Mouse (Mus musculus): ENCODE measurements around the gene Gm20388. TPM values are rescaled to one million over a fixed set of nuclear protein-coding genes. Genes with fewer than 3 reads are reported as not detected.

Gene Gm20388
- polyA plus RNA-seq, 1 experiment, result 18.7 TPM

GRCm38 (mm10) chr8:123655351-123655779 lies 3744.7 kb downstream of the Gm20388 start:
- TF ChIP-seq POLR2A (IDR thresholded peaks at IDR 0.05; ENCODE audit: borderline replicate concordance, insufficient read depth, low read length) (no peak), CTCF (IDR thresholded peaks at IDR 0.05; ENCODE audit: borderline replicate concordance, insufficient read depth, low read depth, low read length) (no peak)
- DNase-seq, result peak; percentile 25 to 36
- H3K4me1 ChIP-seq (ENCODE audit: control insufficient read depth, insufficient read depth, low read length), result no peaks in the 10 kb centered on the region
- H3K27me3 ChIP-seq (ENCODE audit: control insufficient read depth, insufficient read depth, low read length), result no peaks in the 10 kb centered on the region
- 48% methylated on average over 8 of the region's 8 CpGs for WGBS
- H3K27ac ChIP-seq (ENCODE audit: insufficient read depth, low read length), result peak overlapping the region; percentile 33; the same call in 1 of the 2 replicates
- no peak overlapping the region for H3K4me3 ChIP-seq (replicated peaks; ENCODE audit: insufficient read depth, low read depth, low read length)

GRCm38 (mm10) chr8:123657826-123658225 lies 3747.2 kb downstream of the Gm20388 start:
- Histone ChIP-seq H3K4me1 (ENCODE audit: control insufficient read depth, insufficient read depth, low read length) (no peaks in the 10 kb centered on the region), H3K4me3 (replicated peaks; ENCODE audit: insufficient read depth, low read depth, low read length) (no peak overlapping the region), H3K27me3 (ENCODE audit: control insufficient read depth, insufficient read depth, low read length) (no peaks in the 10 kb centered on the region), H3K27ac (ENCODE audit: insufficient read depth, low read length) (no peak overlapping the region)
- TF ChIP-seq POLR2A (IDR thresholded peaks at IDR 0.05; ENCODE audit: borderline replicate concordance, insufficient read depth, low read length), result no peak
- no peak for TF ChIP-seq CTCF (IDR thresholded peaks at IDR 0.05; ENCODE audit: borderline replicate concordance, insufficient read depth, low read depth, low read length)
- no peak for DNase-seq
- 92% methylated on average over 8 of the region's 8 CpGs for WGBS

DNA sequence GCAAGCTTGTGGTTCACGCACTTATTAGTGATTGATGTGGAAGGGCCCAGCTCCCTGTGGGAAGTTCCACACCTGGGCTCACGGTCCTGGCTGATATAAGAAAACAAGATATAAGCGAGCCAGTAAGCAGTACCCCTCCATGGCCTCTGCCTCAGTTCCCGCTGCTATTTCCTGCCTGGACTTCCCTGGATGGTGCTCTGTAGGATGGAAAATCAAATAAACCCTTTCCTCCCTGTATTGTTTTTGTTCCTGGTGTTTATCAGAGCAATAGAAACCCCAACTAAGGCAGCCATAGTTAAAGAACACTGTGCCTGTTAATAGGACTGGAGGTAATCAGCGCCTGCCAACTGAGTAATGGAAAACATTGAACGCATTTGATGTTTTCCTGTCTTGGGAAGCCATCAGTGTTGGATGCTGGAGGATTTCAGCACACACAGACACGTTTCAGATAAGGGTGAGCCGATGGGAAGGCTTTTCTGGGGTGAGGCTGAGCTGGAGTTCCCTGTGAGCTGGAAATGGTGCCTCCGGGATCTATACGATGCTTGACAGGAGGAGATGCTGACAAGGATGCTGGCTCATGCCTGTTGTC lies 3748.9 kb downstream of the Gm20388 start:
- Histone ChIP-seq H3K4me1 (ENCODE audit: control insufficient read depth, insufficient read depth, low read length) (no peaks in the 10 kb centered on the region), H3K27me3 (ENCODE audit: control insufficient read depth, insufficient read depth, low read length) (no peaks in the 10 kb centered on the region), H3K27ac (ENCODE audit: insufficient read depth, low read length) (no peak overlapping the region), H3K4me3 (replicated peaks; ENCODE audit: insufficient read depth, low read depth, low read length) (no peak overlapping the region)
- WGBS, result 92% methylated on average over 10 of the region's 10 CpGs
- no peak for DNase-seq
- no peak for TF ChIP-seq POLR2A (IDR thresholded peaks at IDR 0.05; ENCODE audit: borderline replicate concordance, insufficient read depth, low read length)
- no peak for TF ChIP-seq CTCF (IDR thresholded peaks at IDR 0.05; ENCODE audit: borderline replicate concordance, insufficient read depth, low read depth, low read length)

DNA sequence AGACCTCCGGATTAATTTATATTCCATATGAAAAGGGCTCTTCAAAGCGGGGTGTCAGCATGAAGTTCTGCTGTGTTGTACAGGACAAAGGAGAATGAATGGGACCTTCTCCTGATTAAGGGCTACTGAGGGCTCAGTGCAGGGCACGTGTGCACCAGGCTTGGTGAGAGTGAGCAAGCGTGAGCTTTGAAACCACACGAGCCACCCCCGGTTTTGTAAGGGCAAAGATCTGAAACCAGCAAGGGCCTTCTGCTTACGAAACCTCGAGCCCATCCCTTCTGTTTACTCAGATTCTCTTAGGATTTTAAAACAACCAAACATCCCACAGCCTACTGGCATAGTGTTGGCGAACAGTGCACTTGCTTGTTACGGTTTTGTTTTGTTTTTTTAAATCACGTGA lies 3750.9 kb downstream of the Gm20388 start:
- no peak overlapping the region for H3K27ac ChIP-seq (ENCODE audit: insufficient read depth, low read length)
- 90% methylated on average over 11 of the region's 11 CpGs for WGBS
- TF ChIP-seq POLR2A (IDR thresholded peaks at IDR 0.05; ENCODE audit: borderline replicate concordance, insufficient read depth, low read length), result no peak
- TF ChIP-seq CTCF (IDR thresholded peaks at IDR 0.05; ENCODE audit: borderline replicate concordance, insufficient read depth, low read depth, low read length), result no peak
- DNase-seq, result no peak
- no peaks in the 10 kb centered on the region for H3K27me3 ChIP-seq (ENCODE audit: control insufficient read depth, insufficient read depth, low read length)
- no peaks in the 10 kb centered on the region for H3K4me1 ChIP-seq (ENCODE audit: control insufficient read depth, insufficient read depth, low read length)
- no peak overlapping the region for H3K4me3 ChIP-seq (replicated peaks; ENCODE audit: insufficient read depth, low read depth, low read length)

DNA sequence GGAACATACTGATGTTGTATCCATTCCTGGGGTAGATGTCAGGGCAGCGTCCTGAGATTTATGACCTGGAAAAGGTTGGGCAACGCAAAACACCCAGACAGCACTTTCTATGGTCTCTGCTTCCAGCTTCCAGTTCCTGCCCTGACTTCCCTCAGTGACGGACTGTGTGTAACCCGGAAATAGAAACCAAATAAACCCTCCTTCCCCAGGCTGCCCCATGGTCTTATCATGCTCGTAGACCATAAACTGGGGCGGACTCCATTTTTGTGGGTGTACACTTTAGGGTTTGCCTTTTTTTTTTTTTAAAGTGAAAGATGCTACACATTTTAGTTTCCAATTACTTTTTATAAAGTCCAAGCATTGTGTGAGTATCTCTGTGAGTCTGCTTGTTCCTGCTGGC lies 3754.9 kb downstream of the Gm20388 start:
- DNase-seq, result no peak
- Histone ChIP-seq H3K4me3 (replicated peaks; ENCODE audit: insufficient read depth, low read depth, low read length) (no peak overlapping the region), H3K27ac (ENCODE audit: insufficient read depth, low read length) (no peak overlapping the region), H3K27me3 (ENCODE audit: control insufficient read depth, insufficient read depth, low read length) (no peaks in the 10 kb centered on the region), H3K4me1 (ENCODE audit: control insufficient read depth, insufficient read depth, low read length) (no peaks in the 10 kb centered on the region)
- TF ChIP-seq CTCF (IDR thresholded peaks at IDR 0.05; ENCODE audit: borderline replicate concordance, insufficient read depth, low read depth, low read length) (no peak), POLR2A (IDR thresholded peaks at IDR 0.05; ENCODE audit: borderline replicate concordance, insufficient read depth, low read length) (no peak)
- WGBS, result 94% methylated on average over 6 of the region's 6 CpGs

DNA sequence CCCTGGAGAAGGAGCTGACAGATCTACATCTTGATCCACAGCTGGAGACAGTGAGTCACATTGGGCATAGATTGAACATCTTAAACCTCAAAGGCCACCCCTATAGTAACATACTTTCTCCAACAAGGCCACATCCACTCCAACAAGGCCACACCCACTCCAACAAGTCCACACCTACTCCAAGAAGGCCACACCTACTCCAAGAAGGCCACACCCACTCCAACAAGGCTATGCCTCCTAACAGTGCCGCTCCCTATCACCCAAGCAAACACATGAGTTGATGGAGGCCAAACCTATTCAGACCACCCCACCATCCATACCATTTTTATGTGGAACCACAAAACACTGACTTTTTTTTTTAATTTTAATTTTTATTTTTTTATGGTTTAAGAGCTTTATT lies 3756.2 kb downstream of the Gm20388 start:
- TF ChIP-seq CTCF (IDR thresholded peaks at IDR 0.05; ENCODE audit: borderline replicate concordance, insufficient read depth, low read depth, low read length) (no peak), POLR2A (IDR thresholded peaks at IDR 0.05; ENCODE audit: borderline replicate concordance, insufficient read depth, low read length) (no peak)
- no peak overlapping the region for H3K4me3 ChIP-seq (replicated peaks; ENCODE audit: insufficient read depth, low read depth, low read length)
- WGBS, result 93% methylated on average over 1 of the region's 1 CpGs
- no peak for DNase-seq
- H3K27me3 ChIP-seq (ENCODE audit: control insufficient read depth, insufficient read depth, low read length), result no peaks in the 10 kb centered on the region
- no peaks in the 10 kb centered on the region for H3K4me1 ChIP-seq (ENCODE audit: control insufficient read depth, insufficient read depth, low read length)
- H3K27ac ChIP-seq (ENCODE audit: insufficient read depth, low read length), result no peak overlapping the region

GRCm38 (mm10) chr8:123668681-123669080 lies 3758.0 kb downstream of the Gm20388 start:
- TF ChIP-seq CTCF (IDR thresholded peaks at IDR 0.05; ENCODE audit: borderline replicate concordance, insufficient read depth, low read depth, low read length) (no peak), POLR2A (IDR thresholded peaks at IDR 0.05; ENCODE audit: borderline replicate concordance, insufficient read depth, low read length) (no peak)
- no peak for DNase-seq
- WGBS, result 52% methylated on average over 4 of the region's 4 CpGs

DNA sequence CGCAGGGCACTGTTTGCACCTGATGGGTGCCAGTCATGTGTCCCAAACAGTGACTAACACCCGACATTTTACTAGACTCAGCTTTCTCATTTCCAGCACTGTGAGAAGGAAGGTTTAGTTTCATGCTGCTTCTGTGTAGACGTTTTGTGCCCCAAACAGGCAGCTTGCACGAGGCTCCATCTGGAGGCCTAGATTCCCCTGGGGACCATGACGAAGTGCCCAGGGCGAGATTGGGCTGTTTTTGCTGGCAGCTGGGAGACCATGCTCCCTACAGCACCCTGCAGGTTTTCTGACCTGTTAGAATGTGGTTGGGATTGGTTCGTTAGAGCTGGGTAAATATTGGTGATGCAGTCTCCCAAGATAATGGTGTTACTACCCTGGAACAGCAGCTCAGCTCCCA lies 3760.1 kb downstream of the Gm20388 start:
- H3K27me3 ChIP-seq (ENCODE audit: control insufficient read depth, insufficient read depth, low read length), result no peaks in the 10 kb centered on the region; the same call in 1 of the 2 replicates
- H3K4me3 ChIP-seq (replicated peaks; ENCODE audit: insufficient read depth, low read depth, low read length), result no peak overlapping the region
- no peaks in the 10 kb centered on the region for H3K4me1 ChIP-seq (ENCODE audit: control insufficient read depth, insufficient read depth, low read length)
- no peak for DNase-seq
- no peak for TF ChIP-seq CTCF (IDR thresholded peaks at IDR 0.05; ENCODE audit: borderline replicate concordance, insufficient read depth, low read depth, low read length)
- no peak for TF ChIP-seq POLR2A (IDR thresholded peaks at IDR 0.05; ENCODE audit: borderline replicate concordance, insufficient read depth, low read length)
- H3K27ac ChIP-seq (ENCODE audit: insufficient read depth, low read length), result no peak overlapping the region
- 29% methylated on average over 7 of the region's 7 CpGs for WGBS

More at GRCm38 (mm10) chr8:123668681-123669080, 3758.0 kb downstream of the Gm20388 start:
- no peaks in the 10 kb centered on the region for H3K4me1 ChIP-seq (ENCODE audit: control insufficient read depth, insufficient read depth, low read length)
- H3K27me3 ChIP-seq (ENCODE audit: control insufficient read depth, insufficient read depth, low read length), result no peaks in the 10 kb centered on the region; the same call in 1 of the 2 replicates
- H3K27ac ChIP-seq (ENCODE audit: insufficient read depth, low read length), result no peak overlapping the region
- no peak overlapping the region for H3K4me3 ChIP-seq (replicated peaks; ENCODE audit: insufficient read depth, low read depth, low read length)
